Mouse (Mus musculus): ENCODE results near the gene Plcxd1.
"Not testable (repeated sequence)": the region's sequence is repeated elsewhere in the genome, so short reads cannot be mapped to it uniquely, and the experiment has no call there.

Plcxd1 gene

GRCm38 (mm10) chr5:110103901-110104615 lies 4.3 kb downstream of the Plcxd1 start:
- CTCF ChIA-PET, result no interaction called here
- POLR2A ChIA-PET, result interaction anchor here in 3 of 4 experiments (0.6 to 2.8 kb wide), 21 partner anchors 8 to 1479 kb away, joined by 3 to 36 read pairs (median 4); partner anchors contain the start of genes Gm35315 (in 2 of the 3), Pole (in 2 of the 3), Pxmp2 (in 2 of the 3) and Chfr (in 1 of the 3)

GRCm38 (mm10) chr5:110104616-110105380 lies 5.0 kb downstream of the Plcxd1 start:
- ChIA-PET POLR2A (interaction anchor here in 3 of 4 experiments (0.6 to 2.8 kb wide), 20 partner anchors 10 to 1480 kb away, joined by 3 to 36 read pairs (median 4); partner anchors contain the start of genes Gm35315 (in 2 of the 3), Pole (in 2 of the 3), Pxmp2 (in 2 of the 3) and Ankle2 (in 1 of the 3)), CTCF (no interaction called here)

- POLR2A ChIA-PET, result interaction anchor here in 3 of 4 experiments (0.7 to 3.5 kb wide), 27 partner anchors 7 to 533 kb away, joined by 3 to 36 read pairs (median 8); partner anchors contain the start of genes Gm35315 (in 3 of the 3), Chfr (in 2 of the 3), Ankle2 (in 1 of the 3) and Plcxd1 (in 1 of the 3)
- CTCF ChIA-PET, result interaction anchor here in 1 of 4 experiments (1.1 kb wide), 1 partner anchor 163 kb away, joined by 3 read pairs; the partner anchor contains the start of gene Pgam5
These were observed 6.5 kb downstream of the Plcxd1 start for GRCm38 (mm10) chr5:110106140-110106871.

GRCm38 (mm10) chr5:110106901-110107564 lies 7.3 kb downstream of the Plcxd1 start:
- CTCF ChIA-PET, result interaction anchor here in 1 of 4 experiments (0.6 to 1.1 kb wide), 2 partner anchors 12 to 162 kb away, joined by 3 read pairs; partner anchors contain the start of gene Pgam5

GRCm38 (mm10) chr5:110107581-110108304 lies 8.0 kb downstream of the Plcxd1 start, which contains the start of gene Gtpbp6:
TSS of gene Gtpbp6 (minus strand) at chr5:110108197.
- ChIA-PET POLR2A (interaction anchor here in 3 of 4 experiments (0.6 to 3.5 kb wide), 49 partner anchors 8 to 556 kb away, joined by 3 to 32 read pairs (median 4); partner anchors contain the start of genes Ankle2 (in 3 of the 3), Gm35315 (in 3 of the 3), Pxmp2 (in 3 of the 3) and Chfr (in 2 of the 3)), CTCF (interaction anchor here in 3 of 4 experiments (0.6 to 1.1 kb wide), 4 partner anchors 8 to 162 kb away, joined by 3 to 5 read pairs (median 4); partner anchors contain the start of gene Pgam5 (in 1 of the 3))

More at GRCm38 (mm10) chr5:110106901-110107564, 7.3 kb downstream of the Plcxd1 start:
- POLR2A ChIA-PET, result interaction anchor here in 3 of 4 experiments (0.6 to 3.5 kb wide), 49 partner anchors 8 to 555 kb away, joined by 3 to 32 read pairs (median 4); partner anchors contain the start of genes Gm35315 (in 3 of the 3), Pxmp2 (in 3 of the 3), Ankle2 (in 2 of the 3) and Chfr (in 2 of the 3)

GRCm38 (mm10) chr5:110108305-110108628 lies 8.5 kb downstream of the Plcxd1 start:
- ChIA-PET POLR2A (interaction anchor here in 3 of 4 experiments (0.6 to 3.5 kb wide), 18 partner anchors 9 to 557 kb away, joined by 3 to 32 read pairs (median 6); partner anchors contain the start of genes Gm35315 (in 3 of the 3), Plcxd1 (in 2 of the 3), Ankle2 (in 1 of the 3) and Pole (in 1 of the 3)), CTCF (interaction anchor here in 2 of 4 experiments (0.6 to 0.7 kb wide), 2 partner anchors 8 to 57 kb away, joined by 4 to 5 read pairs; no protein-coding TSS in a partner anchor)

GRCm38 (mm10) chr5:110109991-110110441 lies 10.2 kb downstream of the Plcxd1 start, which contains the start of gene Zfp605:
TSS of gene Zfp605 (plus strand) at chr5:110110092.
- ChIA-PET CTCF (no interaction called here), POLR2A (interaction anchor here in 2 of 4 experiments (0.6 to 3.2 kb wide), 11 partner anchors 10 to 213 kb away, joined by 3 to 11 read pairs (median 3); partner anchors contain the start of gene Gm35315 (in 1 of the 2))

- CTCF ChIA-PET, result not testable (repeated sequence)
- POLR2A ChIA-PET, result interaction anchor here in 3 of 4 experiments (0.6 to 3.6 kb wide), 12 partner anchors 13 to 482 kb away, joined by 3 to 16 read pairs (median 4); partner anchors contain the start of genes Chfr (in 2 of the 3), Plcxd1 (in 2 of the 3), Gm35315 (in 1 of the 3) and Gtpbp6 (in 1 of the 3)
These were observed 22.6 kb downstream of the Plcxd1 start for GRCm38 (mm10) chr5:110122380-110122779.

- ChIA-PET CTCF (interaction anchor here in 3 of 4 experiments (0.6 to 0.8 kb wide), 4 partner anchors 77 to 468 kb away, joined by 3 to 4 read pairs (median 3); partner anchors contain the start of genes Pole (in 1 of the 3) and Pxmp2 (in 1 of the 3)), POLR2A (interaction anchor here in 3 of 4 experiments (0.6 to 4.0 kb wide), 40 partner anchors 8 to 587 kb away, joined by 3 to 16 read pairs (median 4); partner anchors contain the start of genes Gm35315 (in 2 of the 3), Pole (in 2 of the 3), Pxmp2 (in 2 of the 3) and Crlf2 (in 1 of the 3))
These were observed 35.7 kb downstream of the Plcxd1 start, which contains the start of gene Chfr for GRCm38 (mm10) chr5:110135293-110136086. TSS of gene Chfr (plus strand) at chr5:110135842.

- CTCF ChIA-PET, result interaction anchor here in 1 of 4 experiments (0.7 kb wide), 1 partner anchor 467 kb away, joined by 4 read pairs; no protein-coding TSS in a partner anchor
These were observed 36.3 kb downstream of the Plcxd1 start for GRCm38 (mm10) chr5:110136087-110136464.

GRCm38 (mm10) chr5:110137816-110138215 lies 38.0 kb downstream of the Plcxd1 start:
- POLR2A ChIA-PET, result interaction anchor here in 1 of 4 experiments (0.6 to 4.0 kb wide), 2 partner anchors 9 to 211 kb away, joined by 3 to 13 read pairs; no protein-coding TSS in a partner anchor
- CTCF ChIA-PET, result no interaction called here

More at GRCm38 (mm10) chr5:110136087-110136464, 36.3 kb downstream of the Plcxd1 start:
- POLR2A ChIA-PET, result interaction anchor here in 3 of 4 experiments (0.6 to 4.0 kb wide), 30 partner anchors 11 to 588 kb away, joined by 3 to 16 read pairs (median 4); partner anchors contain the start of genes Gm35315 (in 2 of the 3), Pole (in 2 of the 3), Pxmp2 (in 2 of the 3) and Crlf2 (in 1 of the 3)

- ChIA-PET POLR2A (interaction anchor here in 1 of 4 experiments (0.8 to 1.7 kb wide), 3 partner anchors 19 to 54 kb away, joined by 3 to 6 read pairs (median 3); partner anchors contain the start of gene Gm35315), CTCF (no interaction called here)
These were observed 39.6 kb downstream of the Plcxd1 start for GRCm38 (mm10) chr5:110139325-110139724.

GRCm38 (mm10) chr5:110140424-110140823 lies 40.7 kb downstream of the Plcxd1 start:
- ChIA-PET CTCF (no interaction called here), POLR2A (interaction anchor here in 1 of 4 experiments (1.2 kb wide), 1 partner anchor 23 kb away, joined by 3 read pairs; no protein-coding TSS in a partner anchor)

GRCm38 (mm10) chr5:110142309-110142708 lies 42.5 kb downstream of the Plcxd1 start:
- POLR2A ChIA-PET, result interaction anchor here in 3 of 4 experiments (0.7 to 1.2 kb wide), 4 partner anchors 12 to 35 kb away, joined by 3 read pairs; no protein-coding TSS in a partner anchor

More at GRCm38 (mm10) chr5:110142309-110142708, 42.5 kb downstream of the Plcxd1 start:
- CTCF ChIA-PET, result interaction anchor here in 1 of 4 experiments (0.6 to 0.8 kb wide), 2 partner anchors 23 to 25 kb away, joined by 4 read pairs; no protein-coding TSS in a partner anchor
